Mouse (Mus musculus): ENCODE measurements around the gene Runx2.

- TF ChIP-seq ZC3H11A (IDR thresholded peaks at IDR 0.05; ENCODE audit: borderline replicate concordance, low read depth, low read length) (no peak), MAFK (IDR thresholded peaks at IDR 0.05; ENCODE audit: insufficient read depth, low read depth, low read length) (no peak), HCFC1 (IDR thresholded peaks at IDR 0.05; ENCODE audit: borderline replicate concordance, insufficient read depth, low read length) (no peak)
These were observed 205.2 kb downstream of the Runx2 start for GRCm38 (mm10) chr17:44609356-44609755.

All from ES-E14 (cell line).